Mouse (Mus musculus): ENCODE measurements around the gene Gm4450.
"Not testable (repeated sequence)": the region's sequence is repeated elsewhere in the genome, so short reads cannot be mapped to it uniquely, and the experiment has no call there.

The Gm4450 gene

GRCm38 (mm10) chr3:98417328-98417727, 39.6 kb downstream of the Gm4450 start:
- DNase-seq (ENCODE audit: low spot score in 2 of 2): peak; percentile 63 to 85

- no peak for DNase-seq (ENCODE audit: low spot score in 2 of 2)
Observed at GRCm38 (mm10) chr3:98416426-98417250, 40.3 kb downstream of the Gm4450 start.

GRCm38 (mm10) chr3:98414296-98414695, 42.6 kb downstream of the Gm4450 start:
- DNase-seq (ENCODE audit: low spot score in 2 of 2): no peak

- no peak for DNase-seq (ENCODE audit: low spot score in 2 of 2)
Observed at GRCm38 (mm10) chr3:98413733-98414132, 43.2 kb downstream of the Gm4450 start.

DNA sequence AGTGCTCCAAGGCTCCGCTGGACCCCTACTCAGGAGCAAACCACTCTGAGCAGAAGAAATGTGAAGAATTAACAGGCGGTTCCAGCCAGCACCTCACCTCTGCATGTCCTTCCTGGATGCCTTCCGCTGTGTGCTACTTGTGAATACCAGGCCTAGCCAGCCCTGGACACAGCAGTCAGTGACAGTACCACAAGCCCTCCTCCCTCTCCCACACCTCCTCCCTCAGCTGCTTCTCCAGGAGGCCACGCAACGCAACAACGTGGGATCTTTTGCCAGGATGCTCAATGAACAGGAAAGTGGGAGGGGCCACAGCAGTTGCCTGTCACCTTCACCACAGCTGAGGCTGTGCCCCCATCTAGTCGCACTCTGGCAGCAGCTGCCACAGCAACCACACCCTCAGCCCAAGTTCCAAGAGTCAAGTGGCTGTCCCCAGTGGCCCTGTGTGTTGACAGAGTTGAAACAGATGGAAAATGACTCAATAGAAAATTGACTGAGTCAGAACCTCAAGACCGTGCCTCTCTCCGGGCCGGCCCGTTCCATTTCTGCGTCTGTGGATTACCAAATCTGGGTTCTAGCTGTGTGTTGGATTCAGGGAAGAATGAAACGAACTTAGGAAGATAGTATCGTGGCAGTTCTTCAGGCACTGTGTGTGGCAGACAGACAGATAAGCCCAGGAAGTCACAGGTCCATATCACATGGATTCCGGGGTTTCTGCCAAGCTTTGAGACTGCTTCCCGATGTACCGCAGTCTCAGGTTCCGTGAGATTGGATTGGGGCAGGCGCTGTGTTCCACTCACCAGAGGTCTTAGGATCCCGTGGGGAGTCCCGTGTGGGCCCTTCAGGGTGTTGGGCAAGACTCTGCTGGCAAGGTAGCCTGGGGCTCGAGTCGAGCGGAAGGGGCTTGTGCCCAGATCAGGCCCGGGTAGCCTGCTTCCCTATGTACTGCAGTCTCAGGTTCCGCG, 46.0 kb downstream of the Gm4450 start:
- DNase-seq (ENCODE audit: low spot score in 2 of 2): peak in 1 of 2 experiments; percentile 1

GRCm38 (mm10) chr3:98407261-98407780, 49.6 kb downstream of the Gm4450 start:
- DNase-seq (ENCODE audit: low spot score in 2 of 2): not testable (repeated sequence)

DNA sequence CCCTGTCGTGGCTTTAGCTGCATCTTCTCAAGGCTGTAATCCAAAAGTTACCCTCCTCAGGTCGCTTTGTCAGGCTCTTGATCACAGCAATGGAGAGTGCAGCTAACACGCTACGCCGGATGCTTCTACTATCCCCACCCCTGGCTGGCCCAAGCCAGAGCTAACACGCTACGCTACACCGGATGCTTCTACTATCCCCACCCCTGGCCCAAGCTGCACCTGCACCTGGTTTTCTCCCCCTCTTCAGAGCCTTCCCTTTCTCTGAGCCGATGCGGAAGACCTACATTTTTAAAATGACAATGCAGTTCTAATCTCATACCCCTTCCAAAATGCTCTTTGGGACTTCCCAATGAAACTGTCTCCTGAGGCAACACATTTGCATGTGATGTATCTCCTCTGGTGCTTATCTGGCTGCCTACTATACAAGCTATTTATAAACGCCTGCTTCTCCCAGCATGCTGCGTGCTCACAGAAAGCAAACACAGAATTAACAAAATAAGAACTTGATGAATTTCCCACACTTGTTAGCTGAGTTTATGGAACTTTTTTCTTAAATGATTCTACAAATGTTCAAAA, 50.3 kb downstream of the Gm4450 start:
- not testable (repeated sequence) for DNase-seq (ENCODE audit: low spot score in 2 of 2)

GRCm38 (mm10) chr3:98405877-98406276, 51.0 kb downstream of the Gm4450 start:
- not testable (repeated sequence) for DNase-seq (ENCODE audit: low spot score in 2 of 2)

GRCm38 (mm10) chr3:98404268-98404895, 52.5 kb downstream of the Gm4450 start:
- not testable (repeated sequence) for DNase-seq (ENCODE audit: low spot score in 2 of 2)
